Mouse (Mus musculus): ENCODE data around the gene Gpr137b.
"Not testable (repeated sequence)": the region's sequence is repeated elsewhere in the genome, so short reads cannot be mapped to it uniquely, and the experiment has no call there.

Gpr137b gene

DNA sequence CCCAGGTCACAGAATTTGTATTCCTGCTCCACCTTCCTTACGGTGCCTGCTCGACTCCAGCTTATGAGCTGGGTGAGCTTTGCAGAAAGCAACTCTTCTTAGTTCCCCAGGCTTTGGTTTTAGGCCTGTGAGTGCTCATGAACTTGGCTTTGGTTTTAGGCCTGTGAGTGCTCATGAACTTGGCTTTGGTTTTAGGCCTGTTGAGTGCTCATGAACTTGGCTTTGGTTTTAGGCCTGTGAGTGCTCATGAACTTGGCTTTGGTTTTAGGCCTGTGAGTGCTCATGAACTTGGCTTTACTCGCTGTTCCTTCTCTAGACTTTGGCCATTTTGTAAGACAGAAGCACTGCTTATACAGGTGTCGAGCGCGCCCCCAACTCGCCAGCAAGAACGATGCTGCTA, 56.5 kb downstream of the Gpr137b start:
- H3K36me3 ChIP-seq (ENCODE audit: control insufficient read depth, insufficient read depth, low read length, poor library complexity, severe bottlenecking); DNase-seq (ENCODE audit: low read depth, low spot score); H3K27me3 ChIP-seq (ENCODE audit: control insufficient read depth, insufficient read depth, low read length, poor library complexity, severe bottlenecking): not testable (repeated sequence)

GRCm38 (mm10) chr13:13328876-13329275, 64.9 kb downstream of the Gpr137b start:
- peak; percentile 71 for DNase-seq (ENCODE audit: low read depth, low spot score)
- Histone ChIP-seq H3K36me3 (ENCODE audit: control insufficient read depth, insufficient read depth, low read length, poor library complexity, severe bottlenecking) (no peaks in the 10 kb centered on the region), H3K27me3 (ENCODE audit: control insufficient read depth, insufficient read depth, low read length, poor library complexity, severe bottlenecking) (no peaks in the 10 kb centered on the region)
